Mouse (Mus musculus): ENCODE results near the gene Socs5. TPM values are rescaled to one million over a fixed set of nuclear protein-coding genes. Genes with fewer than 3 reads are reported as not detected.

Gene Socs5
- polyA plus RNA-seq, 1 experiment from 2014 or later: 17.8 TPM

GRCm38 (mm10) chr17:87112852-87113592 is 5.5 kb downstream of the Socs5 start:
- Histone ChIP-seq H3K27me3 (replicated peaks) (no peaks in the 10 kb centered on the region), H3K4me2 (replicated peaks) (no peak overlapping the region), H3K36me3 (no peaks in the 10 kb centered on the region), H3K4me3 (no peak overlapping the region), H3K4me1 (peaks cover 8% of the 10 kb centered on the region; the same call in 1 of the 2 replicates), H3K9ac (no peak overlapping the region), H3K9me3 (no peaks in the 10 kb centered on the region), H3K27ac (no peak overlapping the region)
- ATAC-seq (ENCODE audit: low FRiP score, low read depth): no peak
- WGBS: 85% methylated on average over 5 of the region's 5 CpGs

- H3K36me3 ChIP-seq: no peaks in the 10 kb centered on the region
- H3K4me2 ChIP-seq (replicated peaks): no peak overlapping the region
- no peak overlapping the region for H3K4me3 ChIP-seq
- H3K9me3 ChIP-seq: no peaks in the 10 kb centered on the region
- no peak overlapping the region for H3K9ac ChIP-seq
- WGBS: 56% methylated on average over 6 of the region's 6 CpGs
- H3K27ac ChIP-seq: no peak overlapping the region
- H3K27me3 ChIP-seq (replicated peaks): no peaks in the 10 kb centered on the region
- H3K4me1 ChIP-seq: no peaks in the 10 kb centered on the region
- no peak for ATAC-seq (ENCODE audit: low FRiP score, low read depth)
Observed at GRCm38 (mm10) chr17:87115615-87116014, 8.1 kb downstream of the Socs5 start.

- H3K36me3 ChIP-seq: no peaks in the 10 kb centered on the region; the same call in 1 of the 2 replicates
- H3K9me3 ChIP-seq: no peaks in the 10 kb centered on the region
- no peak overlapping the region for H3K27ac ChIP-seq
- H3K4me1 ChIP-seq: no peaks in the 10 kb centered on the region
- no peak overlapping the region for H3K4me2 ChIP-seq (replicated peaks)
- no peak overlapping the region for H3K4me3 ChIP-seq
- H3K27me3 ChIP-seq (replicated peaks): no peaks in the 10 kb centered on the region
- WGBS: 90% methylated on average over 7 of the region's 7 CpGs
- no peak for ATAC-seq (ENCODE audit: low FRiP score, low read depth)
- no peak overlapping the region for H3K9ac ChIP-seq
Observed at GRCm38 (mm10) chr17:87118966-87119526, 11.6 kb downstream of the Socs5 start.

- ATAC-seq (ENCODE audit: low FRiP score, low read depth): no peak
- peaks cover 10% of the 10 kb centered on the region for H3K36me3 ChIP-seq
- 44% methylated on average over 24 of the region's 24 CpGs for WGBS
- peaks cover 4% of the 10 kb centered on the region; the same call in 1 of the 2 replicates for H3K4me1 ChIP-seq
- peak overlapping the region; percentile 40; the same call in 1 of the 2 replicates for H3K9ac ChIP-seq
- H3K27me3 ChIP-seq (replicated peaks): no peaks in the 10 kb centered on the region
- H3K9me3 ChIP-seq: peaks cover 6% of the 10 kb centered on the region; the same call in 1 of the 2 replicates
- H3K4me3 ChIP-seq: peak overlapping the region; percentile 21; the same call in 1 of the 2 replicates
- H3K4me2 ChIP-seq (replicated peaks): peak overlapping the region; percentile 52
- H3K27ac ChIP-seq: no peak overlapping the region
Observed at GRCm38 (mm10) chr17:87125344-87125743, 17.9 kb downstream of the Socs5 start.

- H3K4me2 ChIP-seq (replicated peaks): no peak overlapping the region
- no peak overlapping the region for H3K9ac ChIP-seq
- no peaks in the 10 kb centered on the region for H3K27me3 ChIP-seq (replicated peaks)
- no peaks in the 10 kb centered on the region for H3K9me3 ChIP-seq
- no peaks in the 10 kb centered on the region for H3K4me1 ChIP-seq
- no peak for ATAC-seq (ENCODE audit: low FRiP score, low read depth)
- H3K36me3 ChIP-seq: peaks cover 20% of the 10 kb centered on the region
- no peak overlapping the region for H3K4me3 ChIP-seq
- 65% methylated on average over 4 of the region's 4 CpGs for WGBS
- no peak overlapping the region for H3K27ac ChIP-seq
Observed at GRCm38 (mm10) chr17:87132258-87132657, 24.8 kb downstream of the Socs5 start.

- Histone ChIP-seq H3K27ac (no peak overlapping the region), H3K4me1 (no peaks in the 10 kb centered on the region), H3K4me2 (replicated peaks) (no peak overlapping the region), H3K27me3 (replicated peaks) (no peaks in the 10 kb centered on the region), H3K36me3 (peaks cover 20% of the 10 kb centered on the region), H3K9ac (no peak overlapping the region), H3K9me3 (no peaks in the 10 kb centered on the region), H3K4me3 (no peak overlapping the region)
- WGBS: 70% methylated on average over 23 of the region's 23 CpGs
- ATAC-seq (ENCODE audit: low FRiP score, low read depth): no peak
Observed at GRCm38 (mm10) chr17:87133823-87134222, 26.3 kb downstream of the Socs5 start.

GRCm38 (mm10) chr17:87134631-87135030 is 27.2 kb downstream of the Socs5 start:
- H3K4me3 ChIP-seq: no peak overlapping the region
- H3K27me3 ChIP-seq (replicated peaks): no peaks in the 10 kb centered on the region
- H3K27ac ChIP-seq: no peak overlapping the region
- no peak for ATAC-seq (ENCODE audit: low FRiP score, low read depth)
- H3K9me3 ChIP-seq: no peaks in the 10 kb centered on the region
- WGBS: 94% methylated on average over 24 of the region's 24 CpGs
- H3K4me2 ChIP-seq (replicated peaks): no peak overlapping the region
- peaks cover 20% of the 10 kb centered on the region for H3K36me3 ChIP-seq
- no peak overlapping the region for H3K9ac ChIP-seq
- no peaks in the 10 kb centered on the region for H3K4me1 ChIP-seq

GRCm38 (mm10) chr17:87135741-87136140 is 28.3 kb downstream of the Socs5 start:
- Histone ChIP-seq H3K4me2 (replicated peaks) (no peak overlapping the region), H3K9ac (no peak overlapping the region), H3K27me3 (replicated peaks) (no peaks in the 10 kb centered on the region), H3K27ac (no peak overlapping the region), H3K36me3 (peaks cover 17% of the 10 kb centered on the region), H3K9me3 (no peaks in the 10 kb centered on the region), H3K4me3 (no peak overlapping the region), H3K4me1 (no peaks in the 10 kb centered on the region)
- 91% methylated on average over 6 of the region's 6 CpGs for WGBS
- ATAC-seq (ENCODE audit: low FRiP score, low read depth): no peak

GRCm38 (mm10) chr17:87141188-87141935 is 33.9 kb downstream of the Socs5 start:
- Histone ChIP-seq H3K27ac (no peak overlapping the region), H3K4me1 (0 out of 2 replicates have a peak, but pooled peaks cover 3% of the 10 kb centered on the region), H3K36me3 (no peaks in the 10 kb centered on the region), H3K9me3 (no peaks in the 10 kb centered on the region), H3K4me2 (replicated peaks) (no peak overlapping the region), H3K27me3 (replicated peaks) (no peaks in the 10 kb centered on the region), H3K4me3 (no peak overlapping the region), H3K9ac (no peak overlapping the region)
- no peak for ATAC-seq (ENCODE audit: low FRiP score, low read depth)
- WGBS: 91% methylated on average over 9 of the region's 9 CpGs

GRCm38 (mm10) chr17:87142271-87142670 is 34.8 kb downstream of the Socs5 start:
- Histone ChIP-seq H3K4me3 (no peak overlapping the region), H3K27ac (no peak overlapping the region), H3K4me2 (replicated peaks) (no peak overlapping the region), H3K9ac (no peak overlapping the region), H3K9me3 (no peaks in the 10 kb centered on the region), H3K36me3 (no peaks in the 10 kb centered on the region), H3K4me1 (0 out of 2 replicates have a peak, but pooled peaks cover 3% of the 10 kb centered on the region), H3K27me3 (replicated peaks) (no peaks in the 10 kb centered on the region)
- no peak for ATAC-seq (ENCODE audit: low FRiP score, low read depth)
- 58% methylated on average over 11 of the region's 11 CpGs for WGBS

- H3K27ac ChIP-seq: no peak overlapping the region
Observed at GRCm38 (mm10) chr17:87143186-87143585, 35.7 kb downstream of the Socs5 start.

GRCm38 (mm10) chr17:87146415-87147021 is 39.0 kb downstream of the Socs5 start:
- Histone ChIP-seq H3K27ac (no peak overlapping the region), H3K9ac (no peak overlapping the region), H3K9me3 (no peaks in the 10 kb centered on the region), H3K27me3 (replicated peaks) (no peaks in the 10 kb centered on the region), H3K36me3 (no peaks in the 10 kb centered on the region), H3K4me2 (replicated peaks) (no peak overlapping the region), H3K4me3 (no peak overlapping the region), H3K4me1 (0 out of 2 replicates have a peak, but pooled peaks cover 3% of the 10 kb centered on the region)
- WGBS: 86% methylated on average over 8 of the region's 8 CpGs
- no peak for ATAC-seq (ENCODE audit: low FRiP score, low read depth)

More at GRCm38 (mm10) chr17:87143186-87143585, 35.7 kb downstream of the Socs5 start:
- 73% methylated on average over 14 of the region's 14 CpGs for WGBS
- H3K4me3 ChIP-seq: no peak overlapping the region
- H3K36me3 ChIP-seq: no peaks in the 10 kb centered on the region
- no peak for ATAC-seq (ENCODE audit: low FRiP score, low read depth)
- H3K9ac ChIP-seq: no peak overlapping the region
- H3K4me2 ChIP-seq (replicated peaks): no peak overlapping the region
- no peaks in the 10 kb centered on the region for H3K9me3 ChIP-seq
- no peaks in the 10 kb centered on the region for H3K27me3 ChIP-seq (replicated peaks)
- H3K4me1 ChIP-seq: 0 out of 2 replicates have a peak, but pooled peaks cover 3% of the 10 kb centered on the region
